Mouse (Mus musculus): ENCODE measurements around the gene Snd1. TPM values are rescaled to one million over a fixed set of nuclear protein-coding genes. Genes with fewer than 3 reads are reported as not detected.

Snd1 gene
- polyA plus RNA-seq, 1 experiment from 2014 or later = 56.1 TPM

DNA sequence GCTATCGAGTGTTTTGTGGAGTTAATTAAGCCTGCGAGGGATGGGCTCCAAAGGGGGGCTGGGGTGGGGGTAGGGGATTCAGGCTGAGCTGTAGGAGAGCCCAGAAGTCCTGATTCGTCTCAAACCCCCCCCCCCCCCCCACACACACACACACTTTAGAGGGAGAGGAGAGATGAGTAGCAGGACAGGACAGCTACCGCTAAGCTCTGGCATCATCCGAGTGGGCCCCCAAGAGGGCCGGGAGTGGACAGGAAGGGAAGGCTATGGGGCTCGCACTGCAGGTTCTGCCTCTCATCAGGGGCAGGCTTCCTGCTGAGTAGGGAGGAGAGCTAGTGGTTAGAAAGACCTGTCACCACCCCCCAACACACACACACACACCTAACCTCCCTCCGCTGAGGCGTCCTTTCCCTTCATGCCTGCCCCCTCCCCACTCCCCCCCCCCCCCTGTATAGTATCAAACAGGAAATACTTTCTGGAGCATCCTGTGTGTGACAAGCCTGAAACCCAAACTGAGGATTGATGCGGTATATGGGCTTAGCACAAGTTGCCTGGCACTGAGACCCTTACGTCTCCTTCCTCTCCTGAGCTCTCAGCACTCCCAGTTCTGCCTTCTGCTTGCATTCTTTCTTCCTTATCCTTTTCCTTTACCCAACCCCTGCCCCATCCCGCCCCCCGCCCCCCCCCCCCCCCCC is 456.8 kb downstream of the Snd1 start:
- WGBS (ENCODE audit: insufficient replicate concordance) = 15% methylated on average over 12 of the region's 13 CpGs
- Histone ChIP-seq H3K4me2 (ENCODE audit: low read depth, low read length) (no peak overlapping the region), H3K9me3 (replicated peaks; ENCODE audit: control insufficient read depth, low read length) (no peaks in the 10 kb centered on the region), H3K36me3 (ENCODE audit: control insufficient read depth, insufficient read depth) (no peaks in the 10 kb centered on the region), H3K4me3 (ENCODE audit: low read depth, low read length) (no peak overlapping the region), H3K9ac (ENCODE audit: low read depth, low read length) (no peak overlapping the region), H3K27ac (ENCODE audit: low read length) (no peak overlapping the region), H3K4me1 (ENCODE audit: control insufficient read depth, low read depth, low read length) (no peaks in the 10 kb centered on the region), H3K27me3 (ENCODE audit: control insufficient read depth, insufficient read depth, low read depth, low read length) (peaks cover 3% of the 10 kb centered on the region; the same call in 1 of the 2 replicates)
- no peak for ATAC-seq (ENCODE audit: low read depth)

DNA sequence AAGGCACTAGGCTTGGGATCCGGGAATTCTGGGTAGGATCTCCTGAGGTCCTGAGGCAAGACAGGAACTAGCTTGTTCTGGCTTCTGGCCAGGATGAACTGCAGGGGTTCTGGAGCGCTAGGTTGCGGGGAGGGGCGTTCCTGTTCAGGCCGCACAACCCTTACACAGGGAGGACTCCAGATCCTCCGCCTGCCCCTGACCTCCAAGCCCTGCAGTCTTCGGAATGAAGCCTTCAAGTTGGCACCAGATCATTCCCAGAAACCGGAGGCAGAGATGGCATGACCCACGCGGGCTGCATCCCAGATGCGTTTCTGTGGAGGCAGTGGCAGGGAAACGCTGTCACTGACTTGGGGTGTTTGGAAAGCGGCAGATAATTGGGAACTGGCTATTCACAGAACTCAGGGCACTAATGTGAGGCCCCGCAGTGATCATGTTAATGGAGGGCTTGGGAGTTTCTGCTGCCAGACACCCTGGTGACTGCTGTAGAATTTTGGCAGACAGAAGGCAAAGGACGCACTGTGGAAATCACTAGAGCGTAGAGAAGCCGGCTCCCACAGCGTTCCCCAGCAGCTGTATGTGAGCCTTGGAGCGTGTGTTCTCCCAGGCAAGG is 457.5 kb downstream of the Snd1 start:
- H3K36me3 ChIP-seq (ENCODE audit: control insufficient read depth, insufficient read depth) = no peaks in the 10 kb centered on the region
- peaks cover 3% of the 10 kb centered on the region; the same call in 1 of the 2 replicates for H3K27me3 ChIP-seq (ENCODE audit: control insufficient read depth, insufficient read depth, low read depth, low read length)
- no peaks in the 10 kb centered on the region for H3K4me1 ChIP-seq (ENCODE audit: control insufficient read depth, low read depth, low read length)
- H3K4me3 ChIP-seq (ENCODE audit: low read depth, low read length) = no peak overlapping the region
- H3K9ac ChIP-seq (ENCODE audit: low read depth, low read length) = no peak overlapping the region
- ATAC-seq (ENCODE audit: low read depth) = no peak
- H3K27ac ChIP-seq (ENCODE audit: low read length) = no peak overlapping the region
- WGBS (ENCODE audit: insufficient replicate concordance) = 22% methylated on average over 19 of the region's 19 CpGs
- no peaks in the 10 kb centered on the region for H3K9me3 ChIP-seq (replicated peaks; ENCODE audit: control insufficient read depth, low read length)
- no peak overlapping the region for H3K4me2 ChIP-seq (ENCODE audit: low read depth, low read length)

DNA sequence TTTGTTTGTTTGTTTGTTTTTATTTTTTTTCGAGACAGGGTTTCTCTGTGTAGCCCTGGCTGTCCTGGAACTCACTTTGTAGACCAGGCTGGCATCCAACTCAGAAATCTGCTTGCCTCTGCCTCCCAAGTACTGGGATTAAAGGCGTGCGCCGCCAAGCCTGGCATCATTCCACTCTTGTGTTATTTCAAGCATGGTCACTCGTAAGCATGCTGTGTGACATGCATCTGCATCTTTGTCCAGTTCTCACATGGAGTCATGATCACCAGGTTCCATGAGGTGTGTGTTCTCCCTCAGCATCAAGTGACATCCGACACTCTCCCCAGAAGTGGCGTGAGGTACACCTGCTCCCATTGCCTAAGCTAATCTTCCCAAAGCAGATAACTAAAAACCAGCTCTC is 460.8 kb downstream of the Snd1 start:
- no peaks in the 10 kb centered on the region for H3K9me3 ChIP-seq (replicated peaks; ENCODE audit: control insufficient read depth, low read length)
- H3K4me1 ChIP-seq (ENCODE audit: control insufficient read depth, low read depth, low read length) = no peaks in the 10 kb centered on the region
- H3K4me2 ChIP-seq (ENCODE audit: low read depth, low read length) = no peak overlapping the region
- no peak overlapping the region for H3K4me3 ChIP-seq (ENCODE audit: low read depth, low read length)
- no peak overlapping the region for H3K9ac ChIP-seq (ENCODE audit: low read depth, low read length)
- peaks cover 3% of the 10 kb centered on the region; the same call in 1 of the 2 replicates for H3K27me3 ChIP-seq (ENCODE audit: control insufficient read depth, insufficient read depth, low read depth, low read length)
- WGBS (ENCODE audit: insufficient replicate concordance) = 76% methylated on average over 7 of the region's 7 CpGs
- H3K27ac ChIP-seq (ENCODE audit: low read length) = no peak overlapping the region
- no peak for ATAC-seq (ENCODE audit: low read depth)
- H3K36me3 ChIP-seq (ENCODE audit: control insufficient read depth, insufficient read depth) = no peaks in the 10 kb centered on the region

DNA sequence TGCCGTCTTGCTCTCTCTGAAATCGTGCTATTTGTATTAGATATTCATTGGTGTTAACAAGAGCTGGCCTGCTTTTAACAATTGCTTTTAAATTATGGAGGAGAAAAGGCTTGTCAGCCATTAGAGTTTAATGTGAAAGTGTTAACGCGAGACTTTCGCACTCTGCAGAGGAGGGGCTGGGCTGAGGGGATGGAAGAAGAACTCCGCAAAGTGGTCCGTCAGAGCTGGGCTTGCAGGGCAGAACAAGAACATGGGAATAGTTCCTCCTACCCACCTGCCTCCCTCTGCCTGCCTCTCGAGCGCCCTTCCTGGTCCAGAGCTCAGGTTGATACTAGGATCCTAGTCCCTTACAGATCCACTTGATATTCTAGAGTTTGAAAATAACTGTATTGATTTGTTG is 472.3 kb downstream of the Snd1 start:
- no peak for ATAC-seq (ENCODE audit: low read depth)
- WGBS (ENCODE audit: insufficient replicate concordance) = 61% methylated on average over 9 of the region's 9 CpGs

DNA sequence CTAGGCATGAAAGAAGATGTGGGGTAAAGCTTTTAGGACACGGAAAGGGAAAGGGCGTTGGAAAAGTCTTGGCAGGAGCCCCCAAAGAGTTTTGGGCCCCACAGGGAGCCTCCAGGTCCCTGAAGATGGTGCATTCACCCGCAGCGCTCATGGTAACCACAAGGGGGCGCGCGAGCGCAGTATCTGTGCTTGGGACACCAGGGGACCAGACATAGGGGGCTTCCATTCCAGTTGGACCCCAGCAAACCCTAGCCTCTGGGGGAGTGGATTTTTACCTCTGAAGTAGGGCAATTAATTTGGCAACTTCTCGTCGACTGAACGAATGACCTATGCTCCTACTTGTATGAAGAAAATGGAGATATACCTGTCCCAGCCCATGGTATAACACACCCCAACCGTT is 474.3 kb downstream of the Snd1 start:
- no peaks in the 10 kb centered on the region for H3K36me3 ChIP-seq (ENCODE audit: control insufficient read depth, insufficient read depth)
- ATAC-seq (ENCODE audit: low read depth) = no peak
- H3K9ac ChIP-seq (ENCODE audit: low read depth, low read length) = no peak overlapping the region
- H3K4me1 ChIP-seq (ENCODE audit: control insufficient read depth, low read depth, low read length) = no peaks in the 10 kb centered on the region
- H3K4me3 ChIP-seq (ENCODE audit: low read depth, low read length) = no peak overlapping the region
- no peaks in the 10 kb centered on the region for H3K27me3 ChIP-seq (ENCODE audit: control insufficient read depth, insufficient read depth, low read depth, low read length)
- no peak overlapping the region for H3K27ac ChIP-seq (ENCODE audit: low read length)
- no peaks in the 10 kb centered on the region for H3K9me3 ChIP-seq (replicated peaks; ENCODE audit: control insufficient read depth, low read length)
- 14% methylated on average over 12 of the region's 12 CpGs for WGBS (ENCODE audit: insufficient replicate concordance)
- H3K4me2 ChIP-seq (ENCODE audit: low read depth, low read length) = no peak overlapping the region

More for the DNA sequence above, 472.3 kb downstream of the Snd1 start:
- no peaks in the 10 kb centered on the region for H3K4me1 ChIP-seq (ENCODE audit: control insufficient read depth, low read depth, low read length)
- no peak overlapping the region for H3K4me3 ChIP-seq (ENCODE audit: low read depth, low read length)
- no peak overlapping the region for H3K4me2 ChIP-seq (ENCODE audit: low read depth, low read length)
- H3K27ac ChIP-seq (ENCODE audit: low read length) = no peak overlapping the region
- no peak overlapping the region for H3K9ac ChIP-seq (ENCODE audit: low read depth, low read length)
- no peaks in the 10 kb centered on the region for H3K27me3 ChIP-seq (ENCODE audit: control insufficient read depth, insufficient read depth, low read depth, low read length)
- no peaks in the 10 kb centered on the region for H3K9me3 ChIP-seq (replicated peaks; ENCODE audit: control insufficient read depth, low read length)
- no peaks in the 10 kb centered on the region for H3K36me3 ChIP-seq (ENCODE audit: control insufficient read depth, insufficient read depth)

DNA sequence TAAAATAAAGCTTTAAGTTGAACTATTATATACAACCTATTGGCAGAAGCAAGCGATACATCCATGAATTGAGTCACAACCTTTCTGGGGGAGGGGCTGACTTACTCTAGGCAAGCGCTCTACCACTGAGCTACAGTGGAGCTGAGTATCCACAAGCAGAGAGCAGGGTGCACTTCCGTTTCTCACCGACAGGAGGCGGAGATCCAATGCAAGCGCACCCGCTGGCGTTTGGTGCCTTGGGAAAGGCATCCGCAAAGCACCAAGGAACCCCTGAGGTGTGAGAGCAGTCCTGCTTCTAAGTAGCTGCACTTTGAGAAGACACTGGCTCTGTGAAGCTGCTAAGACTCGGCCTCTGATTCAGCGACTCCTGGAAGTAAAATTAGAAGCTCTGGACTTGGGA is 480.6 kb downstream of the Snd1 start:
- Histone ChIP-seq H3K4me2 (ENCODE audit: low read depth, low read length) (no peak overlapping the region), H3K4me1 (ENCODE audit: control insufficient read depth, low read depth, low read length) (no peaks in the 10 kb centered on the region), H3K27me3 (ENCODE audit: control insufficient read depth, insufficient read depth, low read depth, low read length) (no peaks in the 10 kb centered on the region; the same call in 1 of the 2 replicates), H3K9ac (ENCODE audit: low read depth, low read length) (no peak overlapping the region), H3K27ac (ENCODE audit: low read length) (no peak overlapping the region), H3K4me3 (ENCODE audit: low read depth, low read length) (no peak overlapping the region), H3K36me3 (ENCODE audit: control insufficient read depth, insufficient read depth) (no peaks in the 10 kb centered on the region), H3K9me3 (replicated peaks; ENCODE audit: control insufficient read depth, low read length) (no peaks in the 10 kb centered on the region)
- no peak for ATAC-seq (ENCODE audit: low read depth)
- 18% methylated on average over 11 of the region's 11 CpGs for whole genome bisulfite sequencing (ENCODE audit: insufficient replicate concordance)

DNA sequence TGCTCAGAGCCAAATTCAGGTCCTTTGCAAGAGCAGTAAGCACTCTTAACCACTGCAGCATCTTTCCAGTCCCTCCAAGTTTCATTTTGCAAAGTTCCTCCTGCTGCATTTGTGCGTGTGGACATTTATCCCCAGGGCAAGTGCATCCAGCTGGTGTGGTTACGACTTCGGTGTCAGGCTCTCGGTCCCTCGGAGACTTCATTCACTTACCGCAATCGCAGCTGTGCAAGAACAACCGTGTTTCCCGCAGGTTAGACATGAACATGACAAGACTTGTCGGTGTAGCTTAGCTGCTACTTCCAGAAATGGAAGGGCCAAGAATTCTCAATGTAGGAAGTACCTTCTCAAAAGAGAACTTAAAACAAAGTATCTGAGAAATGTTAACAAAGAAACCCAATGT is 482.5 kb downstream of the Snd1 start:
- H3K27ac ChIP-seq (ENCODE audit: low read length) = no peak overlapping the region
- no peak overlapping the region for H3K9ac ChIP-seq (ENCODE audit: low read depth, low read length)
- 75% methylated on average over 10 of the region's 10 CpGs for WGBS (ENCODE audit: insufficient replicate concordance)
- no peaks in the 10 kb centered on the region for H3K36me3 ChIP-seq (ENCODE audit: control insufficient read depth, insufficient read depth)
- no peaks in the 10 kb centered on the region for H3K4me1 ChIP-seq (ENCODE audit: control insufficient read depth, low read depth, low read length)
- no peaks in the 10 kb centered on the region; the same call in 1 of the 2 replicates for H3K27me3 ChIP-seq (ENCODE audit: control insufficient read depth, insufficient read depth, low read depth, low read length)
- H3K4me3 ChIP-seq (ENCODE audit: low read depth, low read length) = no peak overlapping the region
- no peak for ATAC-seq (ENCODE audit: low read depth)
- no peaks in the 10 kb centered on the region for H3K9me3 ChIP-seq (replicated peaks; ENCODE audit: control insufficient read depth, low read length)
- no peak overlapping the region for H3K4me2 ChIP-seq (ENCODE audit: low read depth, low read length)

DNA sequence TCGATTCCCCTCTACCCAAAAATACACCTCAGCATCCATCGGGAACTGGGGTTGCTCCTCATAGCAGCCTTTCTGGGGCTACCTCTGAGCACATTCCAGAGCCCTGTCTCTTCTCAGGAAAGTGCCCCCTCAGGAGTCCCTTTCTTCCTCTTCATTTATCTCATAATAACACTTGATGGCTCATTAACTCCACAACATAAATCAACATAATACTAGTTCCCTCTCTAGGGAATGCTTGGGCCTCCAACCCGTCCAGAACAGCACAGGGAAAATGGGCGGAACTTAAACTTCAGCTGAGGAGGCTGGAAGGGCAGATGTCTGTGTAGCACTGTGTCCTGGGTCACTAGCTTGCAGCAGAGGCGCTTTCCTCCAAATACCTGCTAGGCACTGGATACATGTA is 488.2 kb downstream of the Snd1 start:
- no peaks in the 10 kb centered on the region for H3K9me3 ChIP-seq (replicated peaks; ENCODE audit: control insufficient read depth, low read length)
- H3K4me2 ChIP-seq (ENCODE audit: low read depth, low read length) = no peak overlapping the region
- H3K27me3 ChIP-seq (ENCODE audit: control insufficient read depth, insufficient read depth, low read depth, low read length) = no peaks in the 10 kb centered on the region; the same call in 1 of the 2 replicates
- WGBS (ENCODE audit: insufficient replicate concordance) = 49% methylated on average over 5 of the region's 5 CpGs
- ATAC-seq (ENCODE audit: low read depth) = no peak
- H3K36me3 ChIP-seq (ENCODE audit: control insufficient read depth, insufficient read depth) = no peaks in the 10 kb centered on the region
- no peaks in the 10 kb centered on the region for H3K4me1 ChIP-seq (ENCODE audit: control insufficient read depth, low read depth, low read length)
- no peak overlapping the region for H3K27ac ChIP-seq (ENCODE audit: low read length)
- H3K4me3 ChIP-seq (ENCODE audit: low read depth, low read length) = no peak overlapping the region
- H3K9ac ChIP-seq (ENCODE audit: low read depth, low read length) = no peak overlapping the region

DNA sequence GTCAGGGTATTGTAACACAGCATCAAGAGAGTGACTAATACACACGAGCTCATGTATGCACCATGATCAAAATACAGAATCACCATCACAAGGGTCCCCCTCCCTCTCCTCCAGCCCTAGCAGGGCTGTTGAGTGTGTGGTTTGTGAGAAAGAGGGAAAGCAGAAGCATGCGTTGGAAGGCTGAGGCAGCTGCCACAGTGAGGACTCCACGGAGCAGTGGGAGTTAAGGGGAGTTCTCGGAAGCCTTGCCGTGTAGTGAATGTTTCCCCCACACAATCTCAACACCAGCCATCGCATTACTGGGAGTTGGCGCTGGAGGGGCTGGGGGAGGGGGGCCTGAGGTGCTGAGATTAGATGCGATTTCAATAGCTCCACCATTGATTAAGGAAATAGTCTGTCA is 490.3 kb downstream of the Snd1 start:
- Histone ChIP-seq H3K36me3 (ENCODE audit: control insufficient read depth, insufficient read depth) (no peaks in the 10 kb centered on the region), H3K27me3 (ENCODE audit: control insufficient read depth, insufficient read depth, low read depth, low read length) (no peaks in the 10 kb centered on the region), H3K27ac (ENCODE audit: low read length) (no peak overlapping the region), H3K9ac (ENCODE audit: low read depth, low read length) (no peak overlapping the region), H3K4me1 (ENCODE audit: control insufficient read depth, low read depth, low read length) (no peaks in the 10 kb centered on the region), H3K9me3 (replicated peaks; ENCODE audit: control insufficient read depth, low read length) (no peaks in the 10 kb centered on the region), H3K4me3 (ENCODE audit: low read depth, low read length) (no peak overlapping the region), H3K4me2 (ENCODE audit: low read depth, low read length) (no peak overlapping the region)
- ATAC-seq (ENCODE audit: low read depth) = no peak
- 46% methylated on average over 8 of the region's 8 CpGs for WGBS (ENCODE audit: insufficient replicate concordance)

All from liver, embryonic 16.5 days (tissue).